Mouse (Mus musculus) liver, postnatal 0 days (tissue): Measurements from ENCODE around the gene Pcp2.

ENCODE experiments used
- CTCF ChIP-seq: sonication (generic); IDR thresholded peaks from 2 replicates; pipeline ENCODE4 v1.5.1; 2016; ENCODE audit warnings: antibody characterized with exemption, low read depth
- EP300 ChIP-seq: IDR thresholded peaks from 2 replicates; pipeline ENCODE4 v1.6.1; 2016; ENCODE audit warnings: antibody characterized with exemption, low read depth, mild to moderate bottlenecking

DNA sequence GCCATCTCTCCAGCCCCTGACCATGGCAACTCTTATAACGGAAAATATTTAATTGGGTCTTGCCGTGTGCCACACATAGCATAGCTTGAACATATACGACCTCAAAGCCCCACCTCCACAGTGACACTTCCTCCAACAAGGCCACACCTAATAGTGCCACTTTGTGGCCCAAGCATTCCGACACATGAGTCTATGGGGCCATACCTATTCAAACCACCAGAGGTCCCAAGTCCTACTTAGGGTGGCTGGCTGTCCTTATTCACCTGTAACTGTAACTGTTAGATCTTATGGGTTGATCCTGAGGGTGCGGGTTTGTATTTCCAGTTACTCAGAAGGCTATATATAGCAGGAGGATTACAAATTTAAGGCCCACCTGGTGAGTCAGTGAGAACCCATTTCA is 2.7 kb upstream of the Pcp2 start:
- TF ChIP-seq EP300, result no peak
- TF ChIP-seq CTCF, result peak; percentile 72
